Mouse (Mus musculus): ENCODE measurements around the gene Supt6. TPM values are rescaled to one million over a fixed set of nuclear protein-coding genes. Genes with fewer than 3 reads are reported as not detected.
A peak's percentile ranks its signal among the peaks of the same experiment; 100 is the strongest.

Gene Supt6
- total RNA-seq, 2 experiments from 2014 or later = 26.9 to 28.1 TPM

DNA sequence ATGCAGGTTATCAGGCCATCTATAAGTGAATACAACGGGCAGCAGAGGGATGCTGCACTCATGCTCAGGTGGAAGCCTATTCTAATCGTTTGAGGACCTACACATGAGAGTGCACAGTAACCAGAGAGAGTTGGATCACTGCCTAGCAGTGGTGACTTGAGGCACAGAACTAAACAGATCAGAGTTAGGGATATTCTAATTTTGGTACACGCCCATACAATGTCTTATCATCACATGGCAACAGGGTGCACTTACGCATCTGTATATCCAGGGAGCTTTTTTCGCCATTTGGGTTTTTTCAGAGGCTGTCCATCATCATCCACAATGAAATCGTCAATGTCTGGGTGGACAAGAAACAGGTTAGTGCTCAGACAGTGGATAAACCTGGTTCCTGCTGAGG is 14.3 kb downstream of the Supt6 start:
- intact Hi-C loops (cut with DNase I) = no loop called here
- no peak for DNase-seq (ENCODE audit: low spot score)

- intact Hi-C loops (cut with DNase I) = no loop called here
Measured at GRCm38 (mm10) chr11:78223586-78223985, 22.2 kb downstream of the Supt6 start.

GRCm38 (mm10) chr11:78215709-78216317 is 30.0 kb downstream of the Supt6 start:
- DNase-seq (ENCODE audit: low spot score) = no peak
- intact Hi-C loops (cut with DNase I) = no loop called here

More at GRCm38 (mm10) chr11:78223586-78223985, 22.2 kb downstream of the Supt6 start:
- DNase-seq (ENCODE audit: low spot score) = no peak

DNA sequence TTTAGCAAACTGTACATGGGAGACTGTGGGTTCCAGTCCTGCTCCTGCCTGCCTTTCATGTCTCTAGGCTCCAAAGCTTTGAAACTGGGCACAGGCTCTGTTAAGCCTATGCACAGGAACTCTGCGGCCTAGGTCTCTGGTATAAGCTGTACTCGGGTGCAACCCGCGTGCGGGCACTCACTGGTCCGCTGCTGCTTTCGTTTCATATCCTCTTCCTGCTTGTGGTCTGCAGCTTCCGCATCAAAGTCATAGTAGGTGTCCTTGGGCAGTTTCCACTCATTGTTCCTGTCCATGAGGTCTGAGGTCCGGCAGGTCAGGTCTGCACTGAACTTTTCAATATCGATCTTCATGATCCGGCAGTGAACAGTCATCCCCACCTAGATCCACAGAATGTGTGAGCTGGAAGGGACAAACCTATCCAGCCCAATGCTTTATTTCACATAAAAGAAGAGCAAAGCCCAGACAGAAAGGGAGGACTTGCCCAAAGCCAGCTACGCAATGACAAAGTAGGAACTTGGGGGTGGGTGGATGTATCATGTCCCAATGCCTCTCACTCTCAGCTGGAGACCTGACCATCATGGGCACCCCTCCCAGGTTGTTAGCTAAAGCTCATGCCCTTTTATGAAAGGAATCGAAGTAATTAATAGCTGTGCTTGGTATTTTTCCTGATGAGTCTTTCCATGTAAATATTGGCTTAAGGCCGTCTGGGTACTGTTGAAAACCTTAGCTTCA is 32.5 kb downstream of the Supt6 start:
- intact Hi-C loops (cut with DNase I) = no loop called here
- DNase-seq (ENCODE audit: low spot score) = no peak

DNA sequence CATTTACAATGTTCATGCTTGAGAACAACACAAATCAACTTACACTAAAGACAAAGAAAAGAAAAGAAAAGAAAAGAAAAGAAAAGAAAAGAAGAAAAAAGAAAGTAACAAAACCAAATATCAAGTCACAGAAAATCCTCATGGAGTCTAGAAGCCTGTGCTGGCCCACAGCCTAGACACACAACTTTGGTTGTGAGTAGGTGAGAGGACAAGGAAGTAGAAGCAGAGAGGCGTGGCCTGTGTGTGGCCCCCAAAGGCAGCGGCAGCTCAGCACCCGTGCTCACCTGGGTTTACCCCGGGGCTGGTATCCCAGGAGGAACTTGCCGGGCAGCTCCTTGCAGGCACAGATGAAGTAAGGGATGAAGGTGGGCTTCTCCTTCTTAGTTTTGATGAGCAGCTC is 34.3 kb downstream of the Supt6 start:
- intact Hi-C loops (cut with DNase I) = no loop called here
- DNase-seq (ENCODE audit: low spot score) = no peak

DNA sequence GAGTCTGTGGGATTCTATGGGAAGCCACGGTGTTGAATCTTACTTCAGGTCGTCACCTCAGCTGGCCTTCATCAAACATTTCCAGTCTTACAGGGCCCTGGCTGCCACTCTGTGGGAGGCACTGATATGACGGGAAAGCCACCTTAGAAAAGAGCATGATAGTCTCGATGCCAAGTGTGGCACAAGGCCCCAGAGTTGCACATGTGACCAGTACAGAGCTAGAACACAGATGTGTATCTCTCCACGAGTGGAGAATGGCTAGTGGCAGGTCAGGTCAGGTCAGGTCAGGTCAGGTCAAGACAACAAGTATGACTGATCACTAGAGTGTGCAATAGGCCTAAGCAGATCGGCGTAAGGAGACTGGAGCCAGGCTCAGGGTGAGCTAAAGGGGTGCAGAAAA is 35.2 kb downstream of the Supt6 start:
- intact Hi-C loops (cut with DNase I) = no loop called here
- no peak for DNase-seq (ENCODE audit: low spot score)

DNA sequence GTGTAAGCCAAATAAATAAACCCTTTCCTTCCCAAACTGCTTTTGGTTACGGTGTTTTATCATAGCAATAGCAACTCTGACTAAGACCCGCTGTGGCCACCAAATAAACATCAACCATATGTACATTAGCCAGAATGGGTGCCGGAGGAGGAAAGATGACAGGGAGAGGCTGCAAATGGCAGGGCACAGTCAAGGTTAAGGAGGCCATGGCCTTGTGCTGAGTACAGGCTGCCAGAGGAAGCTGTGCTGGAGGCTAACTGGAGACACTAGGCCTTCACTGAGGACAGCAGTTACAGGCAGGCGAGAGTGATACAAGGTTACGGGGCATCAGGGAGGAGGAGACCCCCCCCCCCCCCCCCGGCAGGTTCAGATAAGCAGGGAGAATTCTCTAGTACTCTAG is 35.9 kb downstream of the Supt6 start:
- no peak for DNase-seq (ENCODE audit: low spot score)
- intact Hi-C loops (cut with DNase I) = no loop called here

- no peak for DNase-seq (ENCODE audit: low spot score)
- intact Hi-C loops (cut with DNase I) = no loop called here
Measured at GRCm38 (mm10) chr11:78207190-78207589, 38.6 kb downstream of the Supt6 start.

DNA sequence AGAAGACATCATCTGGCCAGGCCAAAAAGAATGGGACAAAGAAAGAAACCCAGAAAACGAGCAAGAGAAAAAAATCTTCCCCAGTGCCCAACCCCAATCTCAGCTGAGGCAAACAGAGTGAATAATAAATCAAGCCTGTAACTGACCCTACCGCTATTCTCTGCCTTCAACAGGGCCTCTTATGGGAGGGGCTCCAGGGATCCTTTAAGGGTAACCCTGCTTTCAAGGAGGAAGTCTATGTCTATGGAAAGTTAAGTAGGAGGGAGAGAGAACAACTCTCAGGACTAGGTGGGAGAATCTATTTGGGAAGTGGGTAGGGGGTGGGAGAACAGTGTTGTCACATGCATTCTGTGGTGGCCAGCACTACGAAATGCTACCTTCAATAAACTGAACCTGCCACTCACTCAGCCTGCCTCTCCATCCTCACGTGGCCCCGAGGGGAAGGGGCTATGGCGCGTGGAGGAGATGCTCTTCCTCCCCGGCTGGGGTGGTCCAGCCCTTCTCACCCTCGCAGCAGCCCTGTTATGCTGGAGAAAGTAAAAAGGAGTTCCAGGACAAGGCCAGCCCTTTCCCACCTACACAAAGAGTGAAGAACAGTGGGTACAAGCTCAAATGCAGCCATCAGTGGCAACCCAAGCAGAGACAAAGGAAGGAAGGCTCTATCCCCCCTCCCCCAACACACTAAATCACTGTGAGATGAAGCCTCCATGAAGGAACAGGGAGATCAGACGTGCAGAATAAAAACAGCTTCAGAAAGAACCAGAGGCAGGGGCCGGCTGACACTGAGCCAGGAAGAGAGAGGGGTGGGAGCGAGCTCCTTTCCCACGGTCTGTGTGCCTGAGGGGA is 40.2 kb downstream of the Supt6 start:
- intact Hi-C loops (cut with DNase I) = no loop called here
- no peak for DNase-seq (ENCODE audit: low spot score)

DNA sequence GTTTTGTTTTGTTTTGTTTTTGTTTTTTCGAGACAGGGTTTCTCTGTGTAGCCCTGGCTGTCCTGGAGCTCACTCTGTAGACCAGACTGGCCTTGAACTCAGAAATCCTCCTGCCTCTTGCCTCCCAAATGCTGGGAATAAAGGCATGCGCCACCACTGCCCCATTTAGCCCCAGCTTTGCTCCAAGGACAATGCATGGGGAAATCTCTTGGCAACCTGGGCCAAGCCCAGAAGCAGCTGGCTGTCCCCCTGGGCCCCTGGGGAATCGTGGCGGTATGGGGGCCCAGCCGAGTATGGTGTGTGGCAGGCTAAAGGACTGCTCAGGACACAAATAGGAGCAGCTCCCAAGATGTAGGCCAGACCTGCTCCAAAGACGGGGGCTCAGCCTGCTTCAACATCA is 41.5 kb downstream of the Supt6 start:
- no peak for DNase-seq (ENCODE audit: low spot score)
- intact Hi-C loops (cut with DNase I) = no loop called here

- no peak for DNase-seq (ENCODE audit: low spot score)
- intact Hi-C loops (cut with DNase I) = no loop called here
Measured at GRCm38 (mm10) chr11:78202372-78202771, 43.4 kb downstream of the Supt6 start.

DNA sequence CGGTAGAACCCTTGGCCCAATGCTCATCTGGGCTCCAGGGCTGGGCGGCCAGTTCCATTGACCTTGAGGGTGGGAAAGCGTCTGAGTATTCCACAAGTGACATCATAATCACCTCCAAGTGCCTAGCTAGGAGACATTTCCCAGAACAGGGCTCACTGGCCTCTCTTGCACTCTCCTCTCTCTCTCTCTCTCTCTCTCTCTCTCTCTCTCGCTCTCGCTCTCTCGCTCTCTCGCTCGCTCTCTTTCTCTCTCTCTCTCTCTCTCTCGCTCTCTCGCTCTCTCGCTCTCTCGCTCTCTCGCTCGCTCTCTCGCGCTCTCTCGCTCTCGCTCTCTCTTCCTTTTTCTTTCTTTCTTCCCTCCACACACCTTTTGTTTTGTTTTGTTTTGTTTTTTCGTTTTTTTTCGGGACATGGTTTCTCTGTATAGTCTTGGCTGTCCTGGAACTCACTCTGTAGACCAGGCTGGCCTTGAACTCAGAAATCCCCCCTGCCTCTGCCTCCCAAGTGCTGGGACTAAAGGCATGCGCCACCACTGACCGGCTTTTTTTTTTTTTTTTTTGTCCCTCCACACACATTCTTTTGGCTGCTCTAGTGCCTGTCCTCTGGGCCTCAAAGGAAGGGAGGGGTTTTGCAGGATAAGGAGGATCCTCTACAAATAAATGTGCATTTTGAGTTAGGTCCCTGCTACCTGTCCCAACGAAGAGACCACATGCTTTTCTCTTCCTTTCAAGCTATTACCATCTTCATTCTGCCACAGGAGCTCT is 50.5 kb downstream of the Supt6 start:
- intact Hi-C loops (cut with DNase I) = no loop called here
- no peak for DNase-seq (ENCODE audit: low spot score)

DNA sequence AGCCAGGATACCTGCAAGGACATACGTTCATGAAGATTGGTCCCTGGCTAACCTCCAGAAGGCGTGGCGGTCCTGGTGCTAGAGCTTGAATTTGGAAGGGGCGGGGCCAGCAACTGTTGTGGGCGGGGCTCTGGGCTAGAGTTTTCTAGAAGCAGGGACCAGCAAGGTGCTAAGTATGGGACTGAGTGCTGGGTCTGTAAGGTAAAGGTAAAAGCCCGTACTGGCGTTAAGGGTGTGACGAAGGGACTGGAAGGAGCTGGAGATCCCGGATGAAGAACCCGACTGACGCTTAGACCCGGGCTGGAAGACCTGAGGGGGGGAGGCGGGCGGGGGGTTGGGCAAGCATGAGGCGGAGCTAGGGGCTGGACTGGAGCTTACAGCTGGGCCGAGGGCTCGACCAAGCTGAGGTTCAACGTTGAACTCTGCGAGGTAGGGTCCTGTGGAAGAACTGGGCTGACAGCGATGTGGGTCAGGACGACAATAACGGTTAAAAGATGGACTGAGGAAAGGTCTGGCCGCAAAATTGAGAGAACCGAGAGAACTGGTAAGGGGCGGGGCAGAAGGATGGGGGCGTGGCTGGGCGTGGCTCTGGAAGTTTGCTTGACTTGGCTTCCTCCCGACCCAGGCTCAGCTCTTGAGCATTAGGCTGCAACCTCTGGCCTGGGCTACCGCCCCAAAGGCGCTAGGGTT is 51.2 kb downstream of the Supt6 start:
- intact Hi-C loops (cut with DNase I) = no loop called here
- peak; percentile 56 for DNase-seq (ENCODE audit: low spot score)

- DNase-seq (ENCODE audit: low spot score) = no peak
- intact Hi-C loops (cut with DNase I) = no loop called here
Measured at GRCm38 (mm10) chr11:78193113-78193512, 52.7 kb downstream of the Supt6 start, which contains the start of gene Proca1. Proca1 (plus strand) TSS chr11:78193392.

- DNase-seq (ENCODE audit: low spot score) = no peak
Measured at GRCm38 (mm10) chr11:78190041-78190440, 55.7 kb downstream of the Supt6 start.

GRCm38 (mm10) chr11:78189234-78190040 is 56.4 kb downstream of the Supt6 start:
- intact Hi-C loops (cut with DNase I) = loop anchor here (10.0 kb wide), 1 partner anchor 365 kb away; no protein-coding TSS in a partner anchor

More at GRCm38 (mm10) chr11:78190041-78190440, 55.7 kb downstream of the Supt6 start:
- intact Hi-C loops (cut with DNase I) = no loop called here

GRCm38 (mm10) chr11:78188331-78189233 is 57.2 kb downstream of the Supt6 start, which contains the start of gene Rab34:
Rab34 (plus strand) TSS chr11:78188430.
- intact Hi-C loops (cut with DNase I) = loop anchor here (10.0 kb wide), 1 partner anchor 364 kb away; no protein-coding TSS in a partner anchor

More at GRCm38 (mm10) chr11:78189234-78190040, 56.4 kb downstream of the Supt6 start:
- DNase-seq (ENCODE audit: low spot score) = peak; percentile 43

More at GRCm38 (mm10) chr11:78188331-78189233, 57.2 kb downstream of the Supt6 start, which contains the start of gene Rab34:
- DNase-seq (ENCODE audit: low spot score) = peak; percentile 58

Measured in heart, postnatal 25 days (tissue).